Mouse (Mus musculus) ES-CJ7 (cell line): ENCODE results near the gene Cnga4.
A peak's percentile ranks its signal among the peaks of the same experiment; 100 is the strongest.
"Not testable (repeated sequence)": the region's sequence is repeated elsewhere in the genome, so short reads cannot be mapped to it uniquely, and the experiment has no call there.

ENCODE experiments used
- DNase-seq: peaks from one replicate; pipeline ENCODE4 v3.0.0; 2011; ENCODE audit warnings: low read depth, low spot score

Gene Cnga4

GRCm38 (mm10) chr7:105414385-105414784 is 10.0 kb downstream of the Cnga4 start:
- DNase-seq = no peak

- no peak for DNase-seq
Observed at GRCm38 (mm10) chr7:105416529-105416928, 12.2 kb downstream of the Cnga4 start.

GRCm38 (mm10) chr7:105418106-105418505 is 13.7 kb downstream of the Cnga4 start:
- DNase-seq = no peak

- DNase-seq = no peak
Observed at GRCm38 (mm10) chr7:105420903-105421302, 16.5 kb downstream of the Cnga4 start.

GRCm38 (mm10) chr7:105424368-105424767 is 20.0 kb downstream of the Cnga4 start:
- no peak for DNase-seq

- DNase-seq = peak; percentile 49
Observed at GRCm38 (mm10) chr7:105425424-105426043, 21.2 kb downstream of the Cnga4 start, which contains the start of gene Cckbr. Gene Cckbr, plus strand, starts transcription at chr7:105425731.

- DNase-seq = peak; percentile 10
Observed at GRCm38 (mm10) chr7:105426051-105426450, 21.7 kb downstream of the Cnga4 start.

GRCm38 (mm10) chr7:105432058-105432457 is 27.7 kb downstream of the Cnga4 start:
- DNase-seq = no peak

- peak; percentile 42 for DNase-seq
Observed at GRCm38 (mm10) chr7:105433859-105434258, 29.5 kb downstream of the Cnga4 start.

GRCm38 (mm10) chr7:105434798-105435197 is 30.4 kb downstream of the Cnga4 start:
- DNase-seq = peak; percentile 35

- DNase-seq = no peak
Observed at GRCm38 (mm10) chr7:105437979-105438772, 33.8 kb downstream of the Cnga4 start.

- no peak for DNase-seq
Observed at GRCm38 (mm10) chr7:105441426-105441825, 37.1 kb downstream of the Cnga4 start.

GRCm38 (mm10) chr7:105445076-105445475 is 40.7 kb downstream of the Cnga4 start:
- peak; percentile 80 for DNase-seq

- not testable (repeated sequence) for DNase-seq
Observed at GRCm38 (mm10) chr7:105453345-105453744, 49.0 kb downstream of the Cnga4 start.
